Mouse (Mus musculus) layer of hippocampus, postnatal 10 days (tissue): ENCODE measurements around the gene Vmn1r178. TPM values are rescaled to one million over a fixed set of nuclear protein-coding genes. Genes with fewer than 3 reads are reported as not detected.
"Not testable (repeated sequence)": the region's sequence is repeated elsewhere in the genome, so short reads cannot be mapped to it uniquely, and the experiment has no call there.

Source experiments
- DNase-seq, 2 experiments: peaks; one replicate each; pipeline ENCODE4 v3.0.0; 2021; ENCODE audit warnings: low spot score in 2 of 2
- long read RNA-seq: library from polyadenylated mRNA; stranded (forward); transcript quantifications from one replicate; pipeline ENCODE4 v2.0.0, GENCODE M21; 2023
- total RNA-seq, 2 experiments: library from RNA; stranded (reverse); gene quantifications; 2 replicates each; pipeline ENCODE4 v1.2.3; 2021

Vmn1r178 gene
- total RNA-seq = not detected
- long read RNA-seq = 0 reads

DNA sequence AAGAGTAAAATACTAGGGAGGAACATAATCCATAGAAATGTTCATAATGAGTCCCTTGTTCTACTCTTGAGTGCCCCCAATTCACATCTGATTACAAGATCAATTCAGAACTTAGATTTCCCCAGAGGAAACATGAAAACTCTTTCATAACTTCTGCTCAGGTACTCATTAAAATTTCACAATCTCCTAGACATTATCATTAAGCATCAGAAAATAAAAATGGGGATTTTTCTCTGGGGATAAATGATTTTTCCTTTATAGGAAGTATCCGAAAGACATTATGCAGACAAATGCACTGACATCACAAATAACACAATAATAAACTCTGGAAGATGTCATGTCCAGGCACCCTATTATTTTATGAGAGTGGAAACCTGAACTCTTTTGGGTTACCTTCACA, at the start of gene Vmn1r178:
Vmn1r178 (plus strand) TSS at position 301 of the 400 bp plus-strand sequence.
- no peak for DNase-seq

DNA sequence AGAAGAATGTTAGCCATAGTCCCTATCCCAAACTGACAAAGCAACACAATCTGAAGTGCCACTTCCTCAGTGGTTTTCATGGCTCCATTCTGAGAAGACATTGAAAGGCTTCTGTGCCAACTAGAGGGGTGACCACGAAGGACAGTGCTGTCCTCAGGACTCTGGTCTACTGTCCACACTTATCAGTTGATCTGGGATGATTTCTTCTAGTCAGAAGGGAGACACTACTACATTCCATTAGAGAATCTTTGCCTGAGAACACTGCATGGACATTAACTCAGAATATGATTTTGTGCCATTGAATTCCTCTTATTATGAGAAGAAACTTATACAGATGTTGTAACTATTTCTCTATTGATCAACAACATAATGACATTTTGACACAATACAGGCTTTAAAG, 25.5 kb upstream of the Vmn1r178 start, which contains the start of gene Vmn1r177:
Vmn1r177 (minus strand) TSS at position 101 of the 400 bp plus-strand sequence.
- DNase-seq = not testable (repeated sequence)

DNA sequence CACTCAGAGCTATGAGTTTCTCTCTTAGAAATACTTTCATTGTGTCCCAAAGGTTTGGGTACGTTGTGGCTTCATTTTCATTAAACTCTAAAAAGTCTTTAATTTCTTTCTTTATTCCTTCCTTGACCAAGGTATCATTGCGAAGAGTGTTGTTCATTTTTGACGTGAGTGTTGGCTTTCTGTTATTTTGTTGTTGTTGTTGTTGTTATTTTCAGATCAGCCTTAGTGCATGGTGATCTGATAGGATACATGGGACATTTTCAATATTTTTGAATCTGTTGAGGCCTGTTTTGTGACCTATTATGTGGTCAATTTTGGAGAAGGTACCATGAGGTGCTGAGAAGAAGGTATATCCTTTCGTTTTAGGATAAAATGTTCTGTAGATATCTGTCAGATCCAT, 14.9 kb upstream of the Vmn1r178 start:
- not testable (repeated sequence) for DNase-seq

DNA sequence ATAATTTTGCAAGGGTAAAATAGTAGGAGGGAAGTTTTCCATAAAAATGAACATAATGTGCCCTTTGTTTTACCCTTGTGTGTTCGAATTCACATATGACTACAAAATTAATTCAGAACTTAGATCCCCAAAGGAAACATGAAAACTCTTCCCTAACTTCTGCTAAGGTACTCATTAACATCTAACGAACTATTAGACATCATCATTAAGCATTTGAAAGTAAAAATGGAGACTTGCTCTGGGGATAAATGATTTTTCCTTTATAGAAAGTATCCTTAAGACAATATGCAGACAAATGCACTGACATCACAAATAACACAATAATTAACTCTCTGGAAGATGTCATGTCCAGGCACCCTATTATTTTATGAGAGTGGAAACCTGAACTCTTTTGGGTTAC, 34.9 kb downstream of the Vmn1r178 start, which contains the start of gene Vmn1r179:
Vmn1r179 (plus strand) TSS at position 301 of the 400 bp plus-strand sequence.
- no peak for DNase-seq

Other genes with a start within 250 kb of the Vmn1r178 start
- gene Vmn1r172, start 233.7 kb upstream of the Vmn1r178 start, total RNA-seq = not detected
- gene Vmn1r173, start 191.3 kb upstream of the Vmn1r178 start, total RNA-seq = not detected
- not detected for gene Vmn1r174, start 139.7 kb upstream of the Vmn1r178 start, total RNA-seq
- gene Vmn1r175, start 81.4 kb upstream of the Vmn1r178 start, total RNA-seq = not detected
- not detected for gene Vmn1r176, start 54.6 kb upstream of the Vmn1r178 start, total RNA-seq
- not detected for gene Vmn1r177, start 25.6 kb upstream of the Vmn1r178 start, total RNA-seq
- not detected for gene Vmn1r179, start 35.0 kb downstream of the Vmn1r178 start, total RNA-seq
- not detected for gene Vmn1r180, start 58.6 kb downstream of the Vmn1r178 start, total RNA-seq
- gene Vmn1r181, start 82.6 kb downstream of the Vmn1r178 start, total RNA-seq = not detected
- not detected for gene V1rd19, start 109.7 kb downstream of the Vmn1r178 start, total RNA-seq
- gene Vmn1r183, start 161.2 kb downstream of the Vmn1r178 start, total RNA-seq = not detected
- 10 to 100 TPM; 31.3 to 31.4 TPM for gene Zfp180, start 189.9 kb downstream of the Vmn1r178 start, total RNA-seq
- gene Zfp112, start 220.3 kb downstream of the Vmn1r178 start, total RNA-seq = 1 to 10 TPM; 7.2 to 7.7 TPM
- gene Zfp235, start 242.2 kb downstream of the Vmn1r178 start, total RNA-seq = 10 to 100 TPM; 18.5 to 20.5 TPM